Mouse (Mus musculus) small intestine, adult 2 months (tissue): ENCODE measurements around the gene Accsl.

Experiments
- CTCF ChIP-seq: fragments of 200-500 bp; IDR thresholded peaks from 2 replicates; pipeline ENCODE4 v1.5.1; 2012; ENCODE audit warnings: low read depth, mild to moderate bottlenecking, control low read depth, inconsistent platforms, low read length, moderate library complexity, mixed read lengths; ENCODE audit not compliant: insufficient replicate concordance, insufficient read length; ENCODE audit errors: extremely low read depth
- POLR2A ChIP-seq: fragments of 200-500 bp; IDR thresholded peaks from 2 replicates; pipeline ENCODE4 v1.6.1; 2012; ENCODE audit warnings: low read depth, mild to moderate bottlenecking, control low read depth, inconsistent platforms, low read length, moderate library complexity

GRCm38 (mm10) chr2:93880981-93881380 lies 12.0 kb upstream of the Accsl start:
- TF ChIP-seq POLR2A: no peak
- no peak for TF ChIP-seq CTCF
